Mouse (Mus musculus) heart, adult 2 months (tissue): ENCODE data around the gene Dsn1. TPM values are rescaled to one million over a fixed set of nuclear protein-coding genes. Genes with fewer than 3 reads are reported as not detected.
A peak's percentile ranks its signal among the peaks of the same experiment; 100 is the strongest.

Experiments
- DNase-seq, 2 experiments: peaks; one replicate each; pipeline ENCODE4 v3.0.0; 2021
- H3K27ac ChIP-seq: fragments of 200-600 bp; 2 replicates; pipeline ENCODE4 v1.8.1; 2022
- H3K27me3 ChIP-seq: fragments of 200-500 bp; 2 replicates; pipeline ENCODE4 v1.6.1; 2012; ENCODE audit warnings: mild to moderate bottlenecking, low read length, inconsistent platforms, mixed read lengths; ENCODE audit not compliant: control insufficient read depth, insufficient read depth
- H3K36me3 ChIP-seq: fragments of 200-500 bp; 2 replicates; pipeline ENCODE4 v1.6.1; 2012; ENCODE audit warnings: low read length, inconsistent platforms; ENCODE audit not compliant: control insufficient read depth, insufficient read depth
- H3K4me1 ChIP-seq: fragments of 200-500 bp; 2 replicates; pipeline ENCODE4 v1.6.1; 2011; ENCODE audit warnings: low read length; ENCODE audit not compliant: control insufficient read depth, insufficient read depth
- H3K4me3 ChIP-seq: fragments of 200-600 bp; 2 replicates; pipeline ENCODE4 v1.8.1; 2022
- H3K79me2 ChIP-seq: fragments of 200-500 bp; replicated peaks from 2 replicates; pipeline ENCODE4 v1.6.1; 2012; ENCODE audit warnings: mild to moderate bottlenecking, inconsistent platforms, low read length, moderate library complexity, mixed read lengths; ENCODE audit not compliant: control insufficient read depth, insufficient read depth
- H3K9ac ChIP-seq: fragments of 200-500 bp; 2 replicates; pipeline ENCODE4 v1.6.1; 2012; ENCODE audit warnings: low read depth, mild to moderate bottlenecking, control low read depth, inconsistent platforms, low read length, mixed read lengths
- CTCF ChIP-seq: fragments of 200-600 bp; IDR thresholded peaks from 2 replicates; pipeline ENCODE4 v1.8.1; 2022; ENCODE audit warnings: antibody characterized with exemption, mild to moderate bottlenecking, moderate library complexity
- EP300 ChIP-seq: fragments of 200-500 bp; IDR thresholded peaks from 2 replicates; pipeline ENCODE4 v1.6.1; 2011; ENCODE audit warnings: low read depth, low read length, control low read depth; ENCODE audit not compliant: insufficient read depth
- POLR2A ChIP-seq: fragments of 200-500 bp; IDR thresholded peaks from 2 replicates; pipeline ENCODE4 v1.6.1; 2011; ENCODE audit warnings: mild to moderate bottlenecking, low read depth, low read length, control low read depth; ENCODE audit not compliant: insufficient read depth
- WGBS: fragments of 180-500 bp; shearing (Covaris S2); methylation state at CpG from one replicate; pipeline ENCODE4 v1.1.7; 2018; 5-methylcytosine and 5-hydroxymethylcytosine counted together
- intact Hi-C: fragments of 180-260 bp; cut with DNase I; formaldehyde crosslinking; loops from one replicate; pipeline ENCODE4 v1.15.1; 2025
- polyA plus RNA-seq: library from polyadenylated mRNA; depleted of rRNA; stranded (reverse); fragments of >200 nt; gene quantifications from 2 replicates; pipeline ENCODE4 v1.2.3, GENCODE M21; 2012
- total RNA-seq, 2 experiments: library from RNA; stranded (reverse); gene quantifications; 2 replicates each; pipeline ENCODE4 v1.2.3; 2021

The Dsn1 gene
- total and polyA plus RNA-seq, 3 experiments, result 0.70 to 1.8 (median 1.3) TPM

DNA sequence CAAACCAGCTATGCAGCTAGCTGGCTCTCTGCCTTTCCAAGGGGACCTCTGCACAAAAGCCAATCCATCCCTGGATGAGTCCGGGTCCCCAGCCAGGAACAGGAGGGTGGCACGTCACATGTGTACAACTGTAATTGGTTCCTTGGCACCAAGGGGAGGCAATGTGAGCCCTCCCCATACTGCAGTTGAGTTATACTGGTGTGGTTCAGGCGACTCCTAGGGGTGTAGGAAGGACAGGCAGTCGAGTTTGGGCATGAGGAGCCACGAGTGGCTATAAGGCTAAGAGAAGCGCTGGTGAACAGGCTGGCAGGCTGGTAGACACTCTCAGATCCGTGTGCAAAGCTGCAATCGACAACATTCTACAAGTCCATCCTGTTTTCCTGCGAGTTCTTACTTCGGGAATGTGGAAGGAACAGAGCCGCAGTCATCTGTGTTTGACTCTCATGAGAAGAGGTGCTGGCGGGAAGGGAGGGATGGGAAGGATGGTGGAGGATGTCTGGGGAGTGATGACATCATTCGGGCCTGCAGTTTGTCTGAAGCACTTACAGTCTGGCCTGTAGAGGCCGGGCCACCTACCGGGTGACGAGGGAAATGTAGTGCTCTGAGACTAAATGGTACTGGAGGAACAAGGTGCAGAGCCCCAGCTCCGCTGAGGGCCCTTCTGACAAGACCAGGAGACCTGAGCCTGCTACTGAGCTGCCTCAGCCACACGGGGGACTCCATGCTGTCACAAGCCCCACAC lies 9.7 kb upstream of the Dsn1 start:
- H3K36me3 ChIP-seq, result no peaks in the 10 kb centered on the region
- intact Hi-C loops, result no loop called here
- no peak overlapping the region for H3K9ac ChIP-seq
- no peak overlapping the region for H3K4me3 ChIP-seq
- H3K79me2 ChIP-seq, result no peaks in the 10 kb centered on the region
- no peak for DNase-seq
- TF ChIP-seq EP300, result no peak
- TF ChIP-seq CTCF, result peak; percentile 18
- H3K27me3 ChIP-seq, result no peaks in the 10 kb centered on the region
- WGBS, result 52% methylated on average over 18 of the region's 18 CpGs
- no peaks in the 10 kb centered on the region for H3K4me1 ChIP-seq
- H3K27ac ChIP-seq, result no peak overlapping the region

DNA sequence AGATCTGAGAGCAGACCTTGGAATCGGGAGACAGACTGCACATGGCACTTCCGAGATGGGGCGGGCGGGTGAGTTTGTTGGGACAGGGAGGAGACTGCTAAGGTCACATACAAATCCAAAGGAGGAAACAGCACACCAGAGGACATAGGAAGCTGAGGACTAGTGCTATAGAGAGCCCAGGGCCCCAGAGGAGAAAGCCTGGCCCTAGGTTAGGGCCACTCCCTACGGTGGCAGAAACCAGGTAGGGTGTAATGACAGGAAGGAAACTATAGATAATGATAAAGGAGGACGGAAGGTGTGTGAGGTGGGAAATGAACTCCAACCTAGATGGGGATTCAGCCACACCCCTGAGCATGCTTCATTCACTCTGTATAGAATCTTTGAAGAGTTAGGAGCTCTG lies 5.4 kb upstream of the Dsn1 start:
- Histone ChIP-seq H3K9ac (no peak overlapping the region), H3K4me3 (no peak overlapping the region), H3K27ac (no peak overlapping the region), H3K27me3 (no peaks in the 10 kb centered on the region), H3K4me1 (peaks cover 1% of the 10 kb centered on the region), H3K79me2 (no peaks in the 10 kb centered on the region), H3K36me3 (no peaks in the 10 kb centered on the region)
- intact Hi-C loops, result no loop called here
- TF ChIP-seq CTCF (no peak), EP300 (no peak), POLR2A (no peak)
- DNase-seq, result no peak
- 68% methylated on average over 6 of the region's 6 CpGs for WGBS

DNA sequence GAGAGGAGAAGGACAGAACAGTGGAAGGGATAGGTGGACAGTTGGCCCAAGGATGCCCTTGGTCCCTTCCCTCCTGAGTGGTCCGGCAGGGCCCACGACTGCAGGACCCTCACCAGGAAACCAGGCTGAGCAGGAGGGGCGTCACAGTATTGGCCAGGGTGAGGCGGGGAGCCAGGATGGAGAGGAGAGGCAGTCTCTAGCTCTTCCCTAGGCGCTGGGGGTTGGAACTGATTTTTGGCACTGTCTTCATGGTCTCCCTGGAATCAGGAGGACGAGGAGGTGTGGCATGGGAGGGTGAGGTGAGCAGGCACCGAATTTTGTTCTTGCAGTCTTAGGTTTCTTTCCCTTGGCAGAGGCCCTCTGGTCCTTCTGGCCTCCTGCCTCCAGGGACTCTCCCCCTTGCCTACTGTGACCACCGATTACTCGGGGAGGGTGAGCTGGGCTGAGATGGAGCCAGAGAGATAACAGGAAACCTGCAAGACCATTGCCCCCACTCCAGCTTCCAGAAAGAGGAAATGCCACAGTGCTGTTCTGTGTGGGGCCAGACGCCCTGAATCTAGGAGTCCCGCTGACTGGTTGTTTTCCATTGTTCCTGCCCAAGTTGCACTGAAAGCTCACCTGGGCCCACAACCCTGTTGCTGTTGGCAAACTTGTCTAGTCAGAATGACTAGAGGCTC lies 3.8 kb upstream of the Dsn1 start:
- Histone ChIP-seq H3K27me3 (no peaks in the 10 kb centered on the region), H3K4me1 (peaks cover 3% of the 10 kb centered on the region), H3K4me3 (no peak overlapping the region), H3K79me2 (no peaks in the 10 kb centered on the region), H3K9ac (no peak overlapping the region), H3K27ac (no peak overlapping the region), H3K36me3 (no peaks in the 10 kb centered on the region)
- TF ChIP-seq POLR2A (no peak), CTCF (no peak), EP300 (no peak)
- intact Hi-C loops, result no loop called here
- WGBS, result 22% methylated on average over 11 of the region's 11 CpGs
- no peak for DNase-seq

DNA sequence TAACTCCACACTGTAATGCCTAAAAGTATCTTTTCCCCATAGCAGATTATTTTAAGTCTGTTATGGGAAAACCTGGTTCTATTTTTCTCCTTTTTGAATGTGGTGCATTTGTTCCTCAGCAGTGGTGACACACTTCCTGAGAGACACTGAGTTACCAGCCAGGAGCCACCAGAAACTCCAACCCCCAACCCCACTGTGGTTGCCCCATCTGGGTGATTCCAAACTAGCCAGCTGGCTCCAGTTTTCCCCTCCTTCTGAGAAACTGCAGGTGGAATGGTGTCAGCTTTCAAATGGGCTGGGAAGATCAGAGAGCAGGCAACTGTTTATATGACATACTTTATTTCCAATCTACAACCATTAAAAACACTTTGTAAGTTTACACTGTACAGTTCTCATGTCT lies 3.2 kb upstream of the Dsn1 start:
- H3K27me3 ChIP-seq, result no peaks in the 10 kb centered on the region
- H3K79me2 ChIP-seq, result no peaks in the 10 kb centered on the region
- DNase-seq, result no peak
- no peak for TF ChIP-seq EP300
- TF ChIP-seq POLR2A, result no peak
- TF ChIP-seq CTCF, result no peak
- no peaks in the 10 kb centered on the region for H3K36me3 ChIP-seq
- H3K4me3 ChIP-seq, result no peak overlapping the region
- intact Hi-C loops, result no loop called here
- no peak overlapping the region for H3K9ac ChIP-seq
- peaks cover 3% of the 10 kb centered on the region for H3K4me1 ChIP-seq
- no peak overlapping the region for H3K27ac ChIP-seq

DNA sequence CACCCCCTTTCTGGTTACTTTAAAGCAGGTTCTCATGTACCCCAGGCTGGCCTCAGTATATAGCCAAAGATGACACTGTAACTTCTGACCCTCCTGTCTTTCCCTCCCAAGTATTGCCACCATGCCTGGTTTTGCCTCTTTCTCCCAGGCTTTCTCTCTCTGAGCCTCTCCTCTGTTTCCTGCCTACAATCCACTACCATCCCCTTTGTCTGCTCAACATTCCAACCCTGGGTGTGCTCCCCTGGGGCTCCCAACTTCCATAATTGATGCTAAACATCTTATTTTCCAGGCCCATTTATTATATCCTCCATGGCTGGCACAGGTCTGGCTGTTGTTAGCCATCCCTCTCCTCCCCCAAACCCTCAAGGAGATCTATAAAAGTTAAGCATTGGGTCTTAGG lies 1.6 kb upstream of the Dsn1 start:
- Histone ChIP-seq H3K79me2 (no peaks in the 10 kb centered on the region), H3K4me1 (peaks cover 3% of the 10 kb centered on the region), H3K36me3 (no peaks in the 10 kb centered on the region), H3K27me3 (no peaks in the 10 kb centered on the region), H3K27ac (no peak overlapping the region), H3K9ac (no peak overlapping the region), H3K4me3 (no peak overlapping the region)
- TF ChIP-seq EP300 (no peak), POLR2A (no peak), CTCF (no peak)
- no peak for DNase-seq
- intact Hi-C loops, result no loop called here

DNA sequence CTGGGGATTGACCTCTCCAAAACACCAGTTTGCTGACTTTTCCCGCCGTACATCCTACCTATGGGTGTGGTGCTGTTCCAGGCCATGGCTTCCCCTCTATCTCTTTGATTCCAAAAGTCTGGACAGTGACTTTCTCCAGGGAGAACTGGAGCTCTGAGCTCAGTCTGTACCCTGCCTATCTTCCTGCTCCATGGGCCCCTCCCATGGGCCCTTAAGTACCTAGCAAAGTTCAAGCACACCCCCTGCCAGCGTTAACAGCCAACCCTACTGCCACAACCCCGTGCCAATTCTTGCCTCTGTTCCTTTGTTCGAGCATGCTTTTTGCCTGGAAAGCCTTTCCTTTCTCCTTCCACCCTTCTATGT lies 261 bp upstream of the Dsn1 start:
- H3K4me1 ChIP-seq, result peaks cover 3% of the 10 kb centered on the region
- TF ChIP-seq POLR2A (no peak), EP300 (no peak), CTCF (no peak)
- H3K27ac ChIP-seq, result peak overlapping the region; percentile 77
- intact Hi-C loops, result no loop called here
- peak overlapping the region; percentile 68 for H3K9ac ChIP-seq
- no peak for DNase-seq
- no peaks in the 10 kb centered on the region for H3K79me2 ChIP-seq
- H3K27me3 ChIP-seq, result no peaks in the 10 kb centered on the region
- peak overlapping the region; percentile 76 for H3K4me3 ChIP-seq
- H3K36me3 ChIP-seq, result no peaks in the 10 kb centered on the region
- WGBS, result 21% methylated on average over 5 of the region's 5 CpGs
